ENCODE assay signal across 8 mouse cellular contexts in genomic region chr13:58387948-58388347, GRCm38 (mm10). TPM values are rescaled to one million over a fixed set of nuclear protein-coding genes. Genes with fewer than 3 reads are reported as not detected.
DNase-seq lines count a peak whose midpoint lies in the region; ATAC-seq and TF ChIP-seq lines count a peak whose summit lies in the region.

No protein-coding gene starts in this region.

- peak; percentile 84 for TF ChIP-seq CTCF in midbrain, postnatal 0 days (IDR thresholded peaks at IDR 0.05)

- H3K9ac ChIP-seq in midbrain, postnatal 0 days (replicated peaks; ENCODE audit: low read length, poor library complexity, severe bottlenecking), result no peak overlapping the region

- no peak overlapping the region for H3K4me2 ChIP-seq in midbrain, postnatal 0 days (ENCODE audit: low read depth, low read length, poor library complexity, severe bottlenecking)

- no peaks in the 10 kb centered on the region for H3K4me1 ChIP-seq in midbrain, postnatal 0 days (ENCODE audit: insufficient read depth, low read length)

- ATAC-seq in common myeloid progenitor, adult 5-6 weeks (replicated peaks; ENCODE audit: low read depth, poor library complexity, severe bottlenecking), result peak; percentile 67
- ATAC-seq in midbrain, postnatal 0 days (ENCODE audit: low FRiP score), result no peak

- intact Hi-C loops in left cerebral cortex, postnatal 4 days (cut with DNase I), result loop anchor here (5.0 to 10.0 kb wide), 2 partner anchors 101 to 233 kb away; partner anchors contain the start of gene Idnk

- no peak overlapping the region for H3K27ac ChIP-seq in midbrain, postnatal 0 days (ENCODE audit: low read depth, low read length)

- no peaks in the 10 kb centered on the region for H3K27me3 ChIP-seq in midbrain, postnatal 0 days (ENCODE audit: insufficient read depth, low read length)

- H3K36me3 ChIP-seq in midbrain, postnatal 0 days (ENCODE audit: insufficient read depth, low read length), result peaks cover 12% of the 10 kb centered on the region

- H3K9me3 ChIP-seq in midbrain, postnatal 0 days (ENCODE audit: low read length), result no peaks in the 10 kb centered on the region

- 24% methylated on average over 7 of the region's 7 CpGs for WGBS in midbrain, postnatal 0 days

- DNase-seq in urinary bladder, postnatal 14 days (ENCODE audit: low spot score), result peak; percentile 80
- no peak for DNase-seq in urinary bladder, adult 2 months (ENCODE audit: low spot score)
- peak; percentile 40 to 53 for DNase-seq in gastrocnemius, adult 8-10 months (ENCODE audit: low spot score in 2 of 2)
- DNase-seq in kidney, adult 18-20 months, result peak; percentile 75
- DNase-seq in left cerebral cortex, postnatal 4 days, result peak; percentile 68
- peak; percentile 75 for DNase-seq in midbrain, postnatal 0 days (ENCODE audit: low spot score)
- peak; percentile 66 to 73 for DNase-seq in spleen, postnatal 36 days (ENCODE audit: low spot score in 2 of 2)

- no peak overlapping the region for H3K4me3 ChIP-seq in midbrain, postnatal 0 days (ENCODE audit: low read depth, low read length)

RNA-seq across cellular contexts. Expression of gene 2210016F16Rik, which starts 2.9 kb away (rescaled TPM):
- 22.3 and 24.8 TPM in 2 replicates for polyA plus RNA-seq in urinary bladder, adult 2 months (2012; rRNA removed)
- 10.2 and 14.8 TPM in 2 replicates for total RNA-seq in common myeloid progenitor, adult 5-6 weeks (2017)
- total RNA-seq in gastrocnemius, adult 8-10 months (2022), result 1 to 10 TPM; 6.3 to 7.7 (median 7.3) TPM
- total RNA-seq in left cerebral cortex, postnatal 4 days (2021), result 1 to 10 TPM; 7.1 to 8.0 TPM
- 18.3 and 20.3 TPM in 2 replicates for total RNA-seq in midbrain, postnatal 0 days (2014; rRNA removed)
- 16.5 and 17.6 TPM in 2 replicates for polyA plus RNA-seq in midbrain, postnatal 0 days (2015; fragmentation: Nextera tagmentation; extraction: Ambion mirVana)

RNA-seq across cellular contexts. Expression of gene Rmi1, which starts 14.1 kb away (rescaled TPM):
- polyA plus RNA-seq in urinary bladder, adult 2 months (2012; rRNA removed), result 15.4 and 15.5 TPM in 2 replicates
- 22.6 and 31.9 TPM in 2 replicates for total RNA-seq in common myeloid progenitor, adult 5-6 weeks (2017)
- 1 to 10 TPM; 5.7 to 7.8 (median 6.4) TPM for total RNA-seq in gastrocnemius, adult 8-10 months (2022)
- 10 to 100 TPM; 12.1 to 13.8 TPM for total RNA-seq in left cerebral cortex, postnatal 4 days (2021)
- total RNA-seq in midbrain, postnatal 0 days (2014; rRNA removed), result 13.9 and 20.3 TPM in 2 replicates
- 17.8 and 18.7 TPM in 2 replicates for polyA plus RNA-seq in midbrain, postnatal 0 days (2015; fragmentation: Nextera tagmentation; extraction: Ambion mirVana)

RNA-seq across cellular contexts. Expression of gene Hnrnpk, which starts 15.2 kb away (rescaled TPM):
- polyA plus RNA-seq in urinary bladder, adult 2 months (2012; rRNA removed), result 504 and 577 TPM in 2 replicates
- total RNA-seq in common myeloid progenitor, adult 5-6 weeks (2017), result 2,083 and 2,160 TPM in 2 replicates
- 100 to 1,000 TPM; 203 to 256 (median 231) TPM for total RNA-seq in gastrocnemius, adult 8-10 months (2022)
- 100 to 1,000 TPM; 907 to 963 TPM for total RNA-seq in left cerebral cortex, postnatal 4 days (2021)
- total RNA-seq in midbrain, postnatal 0 days (2014; rRNA removed), result 598 and 662 TPM in 2 replicates
- polyA plus RNA-seq in midbrain, postnatal 0 days (2015; fragmentation: Nextera tagmentation; extraction: Ambion mirVana), result 861 and 905 TPM in 2 replicates

RNA-seq across cellular contexts. Expression of gene Kif27, which starts 29.0 kb away (rescaled TPM):
- 0.39 and 0.46 TPM in 2 replicates for polyA plus RNA-seq in urinary bladder, adult 2 months (2012; rRNA removed)
- 0.39 TPM in 1 of 2 replicates, not detected in the other for total RNA-seq in common myeloid progenitor, adult 5-6 weeks (2017)
- total RNA-seq in gastrocnemius, adult 8-10 months (2022), result under 1 TPM in 2 of 4 experiments, not detected in 2; 0.05 to 0.15 TPM
- total RNA-seq in left cerebral cortex, postnatal 4 days (2021), result 1 to 10 TPM; 3.3 to 3.8 TPM
- total RNA-seq in midbrain, postnatal 0 days (2014; rRNA removed), result 2.6 and 6.3 TPM in 2 replicates
- polyA plus RNA-seq in midbrain, postnatal 0 days (2015; fragmentation: Nextera tagmentation; extraction: Ambion mirVana), result 1.5 and 1.8 TPM in 2 replicates
